Mouse (Mus musculus) ES-Bruce4 (cell line): ENCODE measurements at regions not wholly inside any gene's neighbourhood (a gene's known extent, or its start where the extent isn't known, plus 50 kb on each side); places are given as distances from the start of the nearest gene placed in this dataset.

Experiments used
- CTCF ChIP-seq: IDR thresholded peaks from one replicate; pipeline ENCODE4 v1.8.1; 2011; ENCODE audit warnings: low read depth, low read length
- POLR2A ChIP-seq: IDR thresholded peaks from one replicate; pipeline ENCODE4 v1.8.1; 2011; ENCODE audit warnings: low read length; ENCODE audit not compliant: insufficient read depth

DNA sequence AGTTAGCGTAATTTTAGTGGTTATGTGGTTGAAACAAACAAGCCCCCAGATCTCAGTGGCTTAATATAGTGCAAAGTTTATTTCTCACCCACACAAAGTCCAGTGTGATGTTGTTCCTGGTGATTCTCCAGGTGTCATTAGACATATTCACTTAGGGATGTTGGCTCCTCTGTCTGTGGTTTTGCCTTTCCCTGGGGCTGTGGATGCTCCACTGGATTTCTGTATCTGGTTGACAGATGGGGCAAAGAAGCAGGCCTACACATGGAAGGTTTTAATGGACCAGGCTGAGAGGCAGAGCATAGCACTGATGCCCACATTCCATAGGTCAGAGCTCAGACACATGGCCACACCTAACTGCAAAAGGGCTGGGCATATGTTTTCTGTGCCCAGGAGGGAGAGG, 121.6 kb downstream of the Ttc32 start:
- TF ChIP-seq CTCF: no peak
- TF ChIP-seq POLR2A: no peak
